Mouse (Mus musculus) megakaryocyte, embryonic 14.5 days (primary cell): ENCODE results near the gene Gimap5.

Source experiments
- FLI1 ChIP-seq: IDR thresholded peaks from 2 replicates; pipeline ENCODE4 v1.6.1; 2012; ENCODE audit warnings: low read length, inconsistent platforms, mixed read lengths
- GATA1 ChIP-seq: IDR thresholded peaks from 3 replicates; pipeline ENCODE4 v1.6.1; 2012; ENCODE audit warnings: mixed read lengths, low read length, inconsistent platforms, borderline replicate concordance

DNA sequence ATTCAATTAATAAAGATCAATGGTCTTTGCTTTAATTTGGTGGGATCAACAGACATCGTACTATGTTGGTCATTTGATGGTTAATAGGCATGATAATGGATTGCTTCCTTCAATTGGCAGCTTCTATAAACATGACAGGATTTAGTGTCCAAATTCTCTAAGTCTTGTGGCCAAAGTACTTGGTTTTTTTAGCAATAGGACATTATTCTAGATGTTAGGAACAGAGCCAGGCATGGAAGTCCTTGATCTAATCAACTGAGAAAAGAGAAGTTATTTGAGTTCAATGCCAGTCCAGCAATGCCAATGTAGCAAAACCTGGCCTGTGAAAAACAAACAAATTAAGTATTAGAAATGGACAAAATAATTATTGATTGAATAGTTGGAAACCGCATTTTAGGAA is 39.6 kb downstream of the Gimap5 start:
- TF ChIP-seq FLI1: no peak
- no peak for TF ChIP-seq GATA1
